Mouse (Mus musculus) right cerebral cortex, adult 18-20 months (tissue): ENCODE data around the gene Zswim8.

ENCODE experiments used
- DNase-seq: peaks from one replicate; pipeline ENCODE4 v3.0.0; 2022; ENCODE audit warnings: mixed read lengths

Zswim8 gene

GRCm38 (mm10) chr14:20733041-20733951 is 25.9 kb downstream of the Zswim8 start:
- no peak for DNase-seq

DNA sequence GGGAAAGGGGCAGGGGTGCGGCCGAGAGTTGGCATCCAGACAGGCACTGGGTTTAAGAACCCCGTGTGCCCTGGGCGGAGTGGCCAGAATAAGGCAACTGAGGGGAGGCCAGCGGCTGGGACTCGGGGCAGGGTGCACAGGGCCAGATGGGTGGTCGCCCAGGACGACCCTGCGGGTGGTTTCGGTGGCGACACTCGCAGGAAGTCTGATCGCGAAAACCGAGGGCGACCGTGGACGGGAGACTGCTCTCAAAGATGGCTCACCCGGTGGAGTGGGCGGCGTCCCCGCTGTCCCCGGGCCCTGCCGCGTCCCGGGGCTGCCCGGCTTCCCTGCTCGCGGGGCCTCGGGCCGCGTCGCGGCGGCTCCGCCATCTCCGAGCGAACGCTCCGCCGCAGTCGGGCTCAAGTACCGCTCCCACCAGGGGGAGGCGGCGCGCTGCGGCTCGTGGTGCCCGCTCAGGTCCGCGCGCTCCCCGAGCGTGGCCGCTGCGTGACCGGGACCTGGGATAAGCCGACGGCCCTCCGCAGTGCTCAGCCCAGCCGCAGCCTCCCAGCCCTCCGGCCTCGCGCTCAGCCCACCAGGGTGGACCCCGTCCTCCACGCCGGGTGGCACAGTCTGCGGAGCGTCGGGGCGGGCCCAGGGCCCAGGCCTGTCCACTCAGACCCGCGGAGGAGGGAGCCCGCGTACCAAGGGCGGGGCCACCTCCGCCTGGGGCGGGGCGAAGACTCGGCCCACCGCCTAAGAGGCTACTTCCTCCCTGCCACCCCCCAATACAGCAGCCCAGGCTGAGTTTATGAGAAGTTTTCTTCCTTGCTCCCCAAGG is 26.8 kb downstream of the Zswim8 start, which contains the start of gene Ndst2:
Ndst2 (minus strand) TSS at position 611 of the 823 bp plus-strand sequence.
- DNase-seq = peak; percentile 88

DNA sequence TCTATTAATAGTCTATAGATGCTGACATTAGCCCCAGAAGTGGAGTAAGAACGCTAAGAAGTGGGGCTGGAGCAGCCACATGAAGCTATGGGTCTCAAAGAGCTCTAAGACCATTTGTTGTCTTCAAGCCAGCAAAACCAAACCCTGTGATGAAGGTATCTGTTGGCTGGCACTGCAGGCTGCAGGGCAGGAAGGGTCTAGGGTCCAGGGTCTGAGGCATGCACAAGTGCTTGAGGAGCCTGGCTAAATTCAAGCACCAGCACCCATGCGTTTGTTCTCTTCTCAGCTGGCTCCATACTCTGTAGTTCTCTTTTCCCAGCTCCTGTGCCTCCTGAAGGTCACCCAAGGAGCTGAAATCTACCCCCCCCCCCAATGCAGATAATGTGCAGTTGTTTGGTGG is 27.7 kb downstream of the Zswim8 start:
- no peak for DNase-seq

- DNase-seq = no peak
Measured at GRCm38 (mm10) chr14:20735892-20736390, 28.6 kb downstream of the Zswim8 start.

GRCm38 (mm10) chr14:20737306-20737705 is 30.0 kb downstream of the Zswim8 start:
- DNase-seq = peak; percentile 39

DNA sequence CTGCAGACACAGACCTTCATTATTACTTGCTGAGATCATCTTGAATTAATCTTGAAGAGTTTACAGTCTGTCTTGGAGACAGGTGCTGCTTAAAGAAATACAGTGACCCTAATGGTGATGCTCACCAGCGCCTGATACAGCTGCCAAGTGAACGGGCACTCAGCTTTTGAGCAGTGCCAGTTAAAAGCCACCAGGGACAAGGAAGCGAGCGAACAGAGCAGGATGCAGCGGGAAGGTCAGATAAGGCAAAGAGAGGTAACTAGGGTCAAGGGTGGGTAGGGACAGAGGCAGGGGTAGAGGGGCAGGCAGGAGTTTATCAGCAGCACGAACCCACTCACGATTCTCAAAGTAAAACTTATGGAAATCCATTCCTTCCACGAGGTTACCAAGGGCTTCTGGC is 31.2 kb downstream of the Zswim8 start:
- DNase-seq = no peak

DNA sequence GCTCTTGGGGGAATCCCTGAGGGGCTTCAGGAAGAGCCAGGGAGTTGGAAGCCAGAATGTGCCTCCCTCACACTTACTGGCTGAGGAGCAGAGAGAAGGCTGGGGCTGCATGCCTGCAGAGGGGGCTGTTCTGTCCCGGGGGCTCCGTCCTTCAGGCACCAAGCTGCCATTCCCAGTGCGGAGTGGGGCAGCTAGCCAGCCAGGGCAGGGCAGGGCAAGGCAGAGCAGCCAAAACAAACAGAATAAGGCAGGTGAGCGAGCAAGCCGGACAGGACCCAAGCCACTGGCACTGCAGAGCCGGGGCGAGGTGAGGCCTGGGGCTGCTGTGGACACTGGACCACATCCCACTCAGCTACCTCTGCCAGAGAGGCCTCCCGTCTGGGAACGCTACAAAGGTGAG is 33.9 kb downstream of the Zswim8 start:
- no peak for DNase-seq

GRCm38 (mm10) chr14:20743614-20744013 is 36.3 kb downstream of the Zswim8 start:
- DNase-seq = no peak

DNA sequence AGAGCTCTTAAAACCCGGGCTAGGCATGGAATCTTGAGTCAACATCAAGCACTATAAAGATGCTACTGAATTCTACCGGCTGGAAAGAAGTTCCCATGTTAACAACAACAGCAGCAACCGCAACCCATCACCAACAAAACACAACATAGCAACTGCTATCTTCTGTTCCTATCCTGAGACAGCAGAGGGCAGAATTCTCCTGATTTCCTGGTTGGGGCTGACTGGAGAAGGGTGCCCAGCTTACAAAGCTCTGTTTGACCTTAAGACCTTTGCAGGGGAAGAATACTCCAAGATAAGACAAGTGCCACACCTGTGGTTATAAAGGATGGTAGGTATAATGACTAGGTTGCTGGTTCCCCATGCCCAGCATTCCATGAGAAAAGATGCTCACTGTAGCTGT is 39.6 kb downstream of the Zswim8 start:
- no peak for DNase-seq

DNA sequence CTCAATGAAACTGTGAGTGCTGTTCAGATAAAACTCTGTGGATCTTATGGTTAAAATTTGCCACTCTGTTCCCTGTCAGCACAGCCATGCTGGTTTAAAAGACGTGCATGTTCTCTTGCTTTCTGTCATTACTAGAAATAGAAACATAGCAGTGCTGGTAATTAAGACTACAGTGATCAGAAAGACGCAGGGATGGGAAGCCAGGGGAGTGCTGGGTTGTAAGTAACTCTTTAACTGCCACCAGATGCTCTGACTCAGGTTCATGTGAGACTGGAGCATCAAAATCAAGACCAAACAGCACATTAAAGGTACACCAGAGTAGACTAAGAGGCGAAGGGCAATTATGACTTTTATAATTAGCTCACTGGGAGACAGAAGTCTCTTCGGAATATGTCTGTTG is 41.0 kb downstream of the Zswim8 start:
- no peak for DNase-seq

GRCm38 (mm10) chr14:20749494-20750051 is 42.2 kb downstream of the Zswim8 start:
- DNase-seq = no peak

GRCm38 (mm10) chr14:20750503-20750902 is 43.2 kb downstream of the Zswim8 start:
- no peak for DNase-seq

- DNase-seq = no peak
Measured at GRCm38 (mm10) chr14:20753792-20754191, 46.4 kb downstream of the Zswim8 start.

DNA sequence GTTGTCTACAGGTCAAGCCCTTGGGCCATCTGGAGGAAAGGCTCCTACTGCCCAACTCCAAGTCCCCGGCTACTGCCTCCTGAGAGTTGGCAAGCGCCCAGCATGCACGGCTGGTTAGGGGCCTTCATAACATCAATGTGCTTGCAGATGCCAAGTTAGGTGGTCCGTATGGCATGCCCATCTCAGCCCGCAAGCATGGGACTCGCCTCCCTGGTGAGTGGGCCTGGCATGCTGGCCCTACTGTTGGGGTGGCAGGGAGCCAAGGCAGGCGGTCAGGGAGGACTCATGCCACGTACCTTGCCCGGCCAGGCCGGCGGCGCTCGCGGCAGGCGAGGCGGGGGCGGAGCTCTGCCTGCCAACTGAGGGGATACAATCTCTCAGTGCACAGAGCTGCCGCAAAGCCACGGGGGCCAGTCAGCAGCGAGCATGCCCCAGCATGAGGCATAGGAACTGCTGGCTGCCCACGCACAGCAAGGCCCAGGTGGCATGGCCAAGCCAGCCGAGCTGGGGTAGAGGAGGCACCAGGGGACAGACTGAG is 50.1 kb downstream of the Zswim8 start:
- peak; percentile 34 for DNase-seq

- no peak for DNase-seq
Measured at GRCm38 (mm10) chr14:20758768-20759435, 51.5 kb downstream of the Zswim8 start.

DNA sequence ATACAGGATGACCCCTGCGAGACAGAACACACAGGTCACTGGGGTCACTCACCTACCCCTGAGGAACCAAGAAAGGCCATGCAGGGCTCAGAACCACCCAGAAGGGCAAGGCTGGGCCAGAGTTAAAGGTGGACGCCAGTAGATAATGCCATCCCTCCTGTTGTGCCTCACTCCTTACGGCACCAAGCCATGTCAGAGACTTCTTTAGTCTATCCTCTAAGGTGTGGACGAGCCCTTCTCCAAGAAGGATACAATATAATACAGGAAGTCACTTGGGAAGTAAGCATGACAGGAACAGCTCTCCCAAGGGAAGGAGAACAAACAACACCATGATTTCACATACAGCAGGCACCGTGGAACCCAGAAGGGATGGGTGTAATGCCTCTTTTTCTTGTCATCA is 57.6 kb downstream of the Zswim8 start:
- DNase-seq = no peak

- DNase-seq = peak; percentile 87
Measured at GRCm38 (mm10) chr14:20765642-20766258, 58.4 kb downstream of the Zswim8 start.

GRCm38 (mm10) chr14:20767936-20768335 is 60.6 kb downstream of the Zswim8 start:
- DNase-seq = no peak

DNA sequence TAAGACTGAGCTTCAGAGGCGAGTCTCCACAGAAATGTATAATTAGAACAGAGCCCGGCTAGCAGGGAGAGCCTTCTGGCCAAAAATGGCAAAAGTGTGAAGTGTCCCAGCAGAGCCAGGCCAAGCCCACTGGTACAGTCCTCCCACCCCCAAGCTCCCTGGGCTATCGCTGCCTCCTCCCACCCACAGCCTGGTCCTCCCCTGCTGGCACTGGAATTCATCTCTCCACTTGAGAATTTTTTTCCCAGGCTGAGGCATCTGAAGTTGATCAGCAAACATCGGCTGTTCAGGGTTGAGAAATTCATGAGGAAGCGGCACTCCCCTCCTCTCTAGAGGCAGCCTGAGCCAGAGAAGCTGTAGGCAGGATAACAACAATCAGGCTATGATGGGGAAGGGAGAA is 61.2 kb downstream of the Zswim8 start:
- DNase-seq = peak; percentile 38

- DNase-seq = no peak
Measured at GRCm38 (mm10) chr14:20771941-20772340, 64.6 kb downstream of the Zswim8 start.

DNA sequence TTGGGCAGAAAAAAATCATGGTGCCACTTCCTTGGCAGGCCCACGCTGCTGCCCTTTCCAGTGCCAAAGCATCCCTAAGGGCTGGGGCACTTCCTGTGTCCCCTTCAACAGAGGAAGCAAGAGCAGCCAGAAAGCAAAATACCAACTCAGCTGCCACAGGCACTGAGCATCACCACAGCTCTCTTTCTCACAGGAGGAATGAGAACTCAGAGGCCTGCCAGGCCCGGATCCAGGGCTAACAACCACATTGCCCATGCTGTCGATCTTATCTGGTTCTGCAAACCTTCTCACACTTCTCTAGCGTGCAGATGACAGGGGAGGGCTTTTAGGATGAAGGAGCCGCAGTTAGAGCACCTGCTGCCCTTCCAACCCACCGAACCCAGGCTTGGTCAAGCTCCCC is 65.5 kb downstream of the Zswim8 start:
- DNase-seq = no peak
